Mouse (Mus musculus): ENCODE results near the gene Gm14419. TPM values are rescaled to one million over a fixed set of nuclear protein-coding genes. Genes with fewer than 3 reads are reported as not detected.
"Not testable (repeated sequence)": the region's sequence is repeated elsewhere in the genome, so short reads cannot be mapped to it uniquely, and the experiment has no call there.

Gm14419 gene
- 7.1 and 7.9 TPM in 2 replicates for polyA plus RNA-seq (2014; fragmentation: Nextera tagmentation; extraction: Ambion mirVana)

GRCm38 (mm10) chr2:177000656-177001055, at the start of gene Gm14419:
TSS of gene Gm14419 (plus strand) at chr2:177000956.
- H3K27me3 ChIP-seq (ENCODE audit: control insufficient read depth, insufficient read depth, low read length); H3K4me1 ChIP-seq (replicated peaks; ENCODE audit: control insufficient read depth, insufficient read depth, low read length); H3K27ac ChIP-seq; H3K9ac ChIP-seq; H3K36me3 ChIP-seq (replicated peaks; ENCODE audit: control insufficient read depth, insufficient read depth); DNase-seq (ENCODE audit: low spot score); ATAC-seq (ENCODE audit: low FRiP score); H3K4me2 ChIP-seq (replicated peaks); H3K4me3 ChIP-seq (replicated peaks; ENCODE audit: low read length); H3K9me3 ChIP-seq (ENCODE audit: control insufficient read depth, low read length): not testable (repeated sequence)
- no CpG with 5 or more reads among the region's 6 CpGs for WGBS

Other genes starting within 250 kb of the Gm14419 start
- 11.0 and 11.2 TPM in 2 replicates for gene Gm14295, start 202.3 kb upstream of the Gm14419 start, polyA plus RNA-seq (2014; fragmentation: Nextera tagmentation; extraction: Ambion mirVana)
- gene Gm14408, start 169.8 kb upstream of the Gm14419 start, polyA plus RNA-seq (2014; fragmentation: Nextera tagmentation; extraction: Ambion mirVana): not detected in 2 replicates
- 7.7 and 13.3 TPM in 2 replicates for gene Gm14296, start 73.1 kb upstream of the Gm14419 start, polyA plus RNA-seq (2014; fragmentation: Nextera tagmentation; extraction: Ambion mirVana)
- not detected in 2 replicates for gene Gm14401, start 73.4 kb downstream of the Gm14419 start, polyA plus RNA-seq (2014; fragmentation: Nextera tagmentation; extraction: Ambion mirVana)
- gene Gm14410, start 205.5 kb downstream of the Gm14419 start, polyA plus RNA-seq (2014; fragmentation: Nextera tagmentation; extraction: Ambion mirVana): 35.3 and 45.5 TPM in 2 replicates